Mouse (Mus musculus) myocyte (in vitro differentiated cells): ENCODE data around the gene Cldn4.

ENCODE experiments used
- CEBPB ChIP-seq: IDR thresholded peaks from 2 replicates; pipeline ENCODE4 v1.6.1; 2011; ENCODE audit warnings: mild to moderate bottlenecking, moderate library complexity; ENCODE audit not compliant: poor library complexity, insufficient read depth, severe bottlenecking
- MAX ChIP-seq: IDR thresholded peaks from one replicate; pipeline ENCODE4 v1.6.1; 2011; ENCODE audit warnings: low read depth, mild to moderate bottlenecking, control low read depth
- MYOD1 ChIP-seq, 3 experiments: IDR thresholded peaks; one replicate each; pipeline ENCODE4 v1.6.1; 2011; ENCODE audit warnings: control low read depth in 2 of 3, low read depth in 2 of 3, mild to moderate bottlenecking in 2 of 3, moderate library complexity in 1 of 3; ENCODE audit not compliant: insufficient read length in 2 of 3, control insufficient read depth in 1 of 3
- POLR2A ChIP-seq: IDR thresholded peaks from one replicate; pipeline ENCODE4 v1.6.1; 2011; ENCODE audit warnings: low read depth, mild to moderate bottlenecking, control low read depth, moderate library complexity; ENCODE audit not compliant: insufficient read length
- USF1 ChIP-seq: IDR thresholded peaks from one replicate; pipeline ENCODE4 v1.6.1; 2011; ENCODE audit warnings: low read depth, mild to moderate bottlenecking, control low read depth, moderate library complexity

GRCm38 (mm10) chr5:134986298-134987268 lies 39.8 kb upstream of the Cldn4 start:
- TF ChIP-seq MAX (no peak), MYOD1 (IDR thresholded peaks at IDR 0.05; ENCODE audit: control insufficient read depth in 1 of 3, insufficient read length in 2 of 3, low read depth in 2 of 3) (no peak), CEBPB (no peak), POLR2A (no peak), USF1 (no peak)
